Mouse (Mus musculus) intestine, embryonic 14.5 days (tissue): ENCODE data around the gene Srcap. TPM values are rescaled to one million over a fixed set of nuclear protein-coding genes. Genes with fewer than 3 reads are reported as not detected.

Experiments
- microRNA-seq: library from miRNA; unstranded; fragments of <30 nt; microRNA quantifications from one replicate; pipeline ENCODE4, GENCODE M21; 2016
- polyA plus RNA-seq: library from polyadenylated mRNA; unstranded; fragments of >200 nt; fragmentation: Nextera tagmentation; extraction: Ambion mirVana; gene quantifications from 2 replicates; pipeline ENCODE4 v1.2.1, GENCODE M21; 2014

Gene Srcap
- polyA plus RNA-seq, 1 experiment from 2014 or later = 49.4 TPM

Small RNA genes lying within 50 kb of the gene (microRNA-seq; reads per million reads assigned to microRNA genes)
- not detected for gene Gm47278
- gene Mir7060 = not detected

Other genes starting within 250 kb of the Srcap start
- gene Sephs2, start 237.9 kb upstream of the Srcap start, polyA plus RNA-seq = 153 and 183 TPM in 2 replicates
- 1.6 and 2.1 TPM in 2 replicates for gene Itgal, start 215.7 kb upstream of the Srcap start, polyA plus RNA-seq
- gene Zfp768, start 166.4 kb upstream of the Srcap start, polyA plus RNA-seq = 4.2 and 4.5 TPM in 2 replicates
- 9.8 and 11.3 TPM in 2 replicates for gene Zfp747, start 135.9 kb upstream of the Srcap start, polyA plus RNA-seq
- 6.2 and 7.4 TPM in 2 replicates for gene 9130019O22Rik, start 124.8 kb upstream of the Srcap start, polyA plus RNA-seq
- 9.2 and 9.7 TPM in 2 replicates for gene E430018J23Rik, start 118.4 kb upstream of the Srcap start, polyA plus RNA-seq
- gene Zfp764, start 105.2 kb upstream of the Srcap start, polyA plus RNA-seq = 9.6 and 10.6 TPM in 2 replicates
- 24.1 and 25.2 TPM in 2 replicates for gene Zfp688, start 89.9 kb upstream of the Srcap start, polyA plus RNA-seq
- 6.7 and 7.6 TPM in 2 replicates for gene Zfp689, start 62.8 kb upstream of the Srcap start, polyA plus RNA-seq
- gene Prr14, start 52.4 kb upstream of the Srcap start, polyA plus RNA-seq = 43.4 and 45.6 TPM in 2 replicates
- gene Fbrs, start 32.8 kb upstream of the Srcap start, polyA plus RNA-seq = 11.4 and 13.9 TPM in 2 replicates
- gene Gm42715, start 7.6 kb downstream of the Srcap start, polyA plus RNA-seq = 18.8 and 19.8 TPM in 2 replicates
- 7.5 and 8.1 TPM in 2 replicates for gene Tmem265, start 49.4 kb downstream of the Srcap start, polyA plus RNA-seq
- 42.0 and 49.4 TPM in 2 replicates for gene Phkg2, start 61.4 kb downstream of the Srcap start, polyA plus RNA-seq
- 6.9 and 7.7 TPM in 2 replicates for gene Ccdc189, start 76.6 kb downstream of the Srcap start, polyA plus RNA-seq
- 36.3 and 38.8 TPM in 2 replicates for gene Rnf40, start 76.8 kb downstream of the Srcap start, polyA plus RNA-seq
- 12.9 and 16.7 TPM in 2 replicates for gene Zfp629, start 103.8 kb downstream of the Srcap start, polyA plus RNA-seq
- gene Bcl7c, start 196.9 kb downstream of the Srcap start, polyA plus RNA-seq = 50.3 and 56.4 TPM in 2 replicates
- gene Ctf1, start 200.8 kb downstream of the Srcap start, polyA plus RNA-seq = 13.6 and 14.0 TPM in 2 replicates
- gene Ctf2, start 220.2 kb downstream of the Srcap start, polyA plus RNA-seq = 0.27 and 0.30 TPM in 2 replicates
- gene Fbxl19, start 232.6 kb downstream of the Srcap start, polyA plus RNA-seq = 3.3 and 4.2 TPM in 2 replicates